Mouse (Mus musculus) adrenal gland, postnatal 36 days (tissue): ENCODE measurements around the gene Lrsam1. TPM values are rescaled to one million over a fixed set of nuclear protein-coding genes. Genes with fewer than 3 reads are reported as not detected.

Experiments used
- DNase-seq, 2 experiments: peaks; one replicate each; pipeline ENCODE4 v3.0.0; 2021; ENCODE audit warnings: mixed read lengths in 1 of 2
- total RNA-seq, 2 experiments: library from RNA; stranded (reverse); gene quantifications; 2 replicates each; pipeline ENCODE4 v1.2.3; 2021

The Lrsam1 gene
- total RNA-seq, 2 experiments from 2014 or later, result 18.4 to 27.1 TPM

DNA sequence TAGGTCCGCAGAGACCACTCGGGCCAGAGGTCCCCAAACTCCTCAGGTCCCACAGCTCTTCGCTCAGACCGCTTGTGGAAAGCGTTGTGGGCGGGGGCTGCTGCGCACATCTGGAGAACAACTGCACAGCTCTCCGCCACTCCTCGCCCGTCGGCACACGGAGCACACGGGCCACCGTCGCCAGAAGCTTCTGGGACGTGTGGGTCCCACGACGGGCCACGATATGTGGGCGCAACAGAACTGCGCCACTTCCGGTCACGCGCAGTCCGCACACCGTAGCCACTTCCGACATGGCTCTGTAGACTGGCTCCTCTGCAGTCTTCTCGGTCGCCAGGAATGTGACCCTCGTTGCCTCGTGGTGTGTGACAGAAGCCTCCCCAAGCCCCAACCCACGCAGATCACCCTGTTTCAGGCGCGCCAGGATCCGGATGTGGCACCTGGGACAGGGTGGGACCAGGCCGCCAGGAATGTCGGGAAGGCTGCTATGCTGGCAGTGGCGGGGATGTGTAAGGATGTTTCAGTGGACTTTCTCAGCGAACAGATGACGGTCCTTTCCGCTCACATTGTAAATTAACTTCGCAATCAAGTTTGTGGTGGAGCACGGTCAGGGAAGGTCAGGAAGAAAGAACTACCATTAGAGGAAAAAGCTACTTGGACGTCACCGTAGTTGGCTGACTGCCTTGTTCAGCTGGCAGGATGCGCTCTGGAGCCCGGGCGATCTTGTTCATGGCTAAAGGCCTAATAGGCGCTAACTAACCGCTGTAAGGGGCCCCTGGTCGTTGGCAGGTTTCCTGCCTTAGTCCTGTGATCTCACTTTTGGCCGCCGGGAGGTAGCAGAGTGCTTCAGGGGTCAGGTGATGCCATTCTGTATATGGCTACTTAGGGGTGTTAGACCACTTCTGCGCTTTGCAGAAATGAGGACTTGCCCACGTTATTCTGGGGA, 5.5 kb upstream of the Lrsam1 start:
- peak; percentile 91 for DNase-seq

GRCm38 (mm10) chr2:32966184-32966688, 4.8 kb upstream of the Lrsam1 start:
- no peak for DNase-seq

DNA sequence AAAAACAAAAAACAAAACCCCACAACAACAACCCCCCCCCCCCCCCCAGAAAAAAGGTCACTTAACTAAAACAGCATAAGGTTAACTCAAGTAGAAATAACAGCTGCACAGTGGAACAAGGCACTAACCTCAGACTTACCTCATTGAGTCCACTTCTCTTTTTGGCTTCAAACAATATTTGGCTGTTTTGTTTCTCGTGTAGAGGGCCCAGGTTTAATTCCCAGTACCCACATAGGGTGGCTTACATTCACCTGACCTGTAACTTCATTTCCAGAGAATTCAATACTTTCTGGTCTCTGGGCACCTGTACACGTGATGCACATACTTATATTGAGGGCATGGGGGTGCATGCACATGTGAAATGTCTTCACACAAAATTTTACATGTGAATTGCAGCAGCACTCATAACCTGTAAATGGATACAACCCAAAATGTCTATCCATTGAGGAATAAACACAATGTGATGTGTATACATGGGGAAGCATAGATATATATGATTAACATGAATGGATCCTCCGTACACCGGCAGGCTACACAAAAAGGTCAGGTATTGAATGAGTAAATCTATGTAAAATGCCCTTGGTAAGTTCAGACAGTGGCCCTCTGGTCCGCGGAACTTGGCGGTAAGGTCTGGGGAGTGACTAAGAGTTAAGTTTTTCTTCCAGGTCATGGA, 4.2 kb upstream of the Lrsam1 start:
- DNase-seq, result no peak

- DNase-seq, result no peak
Measured at GRCm38 (mm10) chr2:32964659-32965457, 3.4 kb upstream of the Lrsam1 start.

DNA sequence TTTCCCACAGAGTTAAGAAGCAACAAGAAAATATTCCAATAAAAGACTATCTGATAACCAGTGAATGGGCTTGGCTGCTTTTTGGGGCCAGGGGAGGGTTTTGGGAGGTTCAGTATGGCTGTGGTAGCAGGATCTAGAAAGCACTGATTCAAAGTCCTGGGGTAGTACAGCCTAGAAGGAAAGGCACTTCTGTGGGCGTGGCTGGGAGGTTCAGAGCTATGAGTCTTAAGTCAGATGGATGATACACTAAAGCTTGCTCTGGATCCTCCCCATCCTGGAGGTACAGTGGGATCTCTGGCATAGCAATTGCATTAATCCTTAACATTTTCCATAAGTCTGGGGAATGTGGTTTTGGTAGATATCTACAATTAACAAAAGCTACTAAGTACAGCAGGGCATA, 2.6 kb upstream of the Lrsam1 start:
- DNase-seq, result no peak

GRCm38 (mm10) chr2:32963544-32963943, 2.1 kb upstream of the Lrsam1 start:
- no peak for DNase-seq

GRCm38 (mm10) chr2:32962875-32963220, 1.4 kb upstream of the Lrsam1 start:
- DNase-seq, result no peak

DNA sequence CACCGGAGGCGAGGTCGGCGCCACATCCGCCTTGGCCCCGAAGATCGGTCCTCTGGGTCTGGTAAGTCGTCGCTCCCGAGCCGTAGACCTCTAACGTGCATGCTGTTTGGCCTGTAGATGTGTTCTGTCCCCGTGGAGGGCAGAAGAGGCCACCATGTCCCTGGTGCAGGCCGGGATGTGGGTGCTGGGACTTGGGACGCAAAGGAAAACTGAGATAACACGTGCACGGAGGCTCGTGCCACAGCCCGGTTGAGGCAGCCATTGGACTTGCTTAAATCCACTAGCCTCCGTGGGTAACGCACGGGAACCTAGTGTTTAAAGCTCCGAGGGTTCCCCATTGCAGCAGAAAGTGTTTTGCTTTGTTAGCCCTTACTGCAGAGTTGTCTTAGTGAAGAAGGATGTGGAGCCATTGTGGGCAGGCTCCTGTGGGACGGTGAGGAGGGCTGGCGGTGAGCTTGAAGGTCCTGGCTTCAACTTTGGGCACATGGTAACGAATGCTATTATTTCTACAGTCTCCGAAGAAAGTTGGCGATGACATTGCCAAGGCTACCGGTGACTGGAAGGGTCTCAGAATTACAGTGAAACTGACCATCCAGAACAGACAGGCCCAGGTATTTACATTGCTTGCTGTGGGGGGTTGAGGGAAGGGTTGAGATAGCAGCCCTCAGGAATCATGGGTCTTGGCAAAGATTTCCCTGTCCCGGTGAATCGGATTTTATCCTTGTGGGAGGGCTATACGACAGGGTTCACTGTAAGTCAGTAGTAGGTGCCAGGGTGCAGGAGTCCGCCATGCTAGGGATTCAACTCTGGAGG, 854 bp upstream of the Lrsam1 start:
- peak; percentile 38 to 48 for DNase-seq

GRCm38 (mm10) chr2:32960273-32960672, 1.1 kb downstream of the Lrsam1 start:
- DNase-seq, result no peak

GRCm38 (mm10) chr2:32957344-32957743, 4.1 kb downstream of the Lrsam1 start:
- DNase-seq, result no peak

- no peak for DNase-seq
Measured at GRCm38 (mm10) chr2:32954581-32954980, 6.8 kb downstream of the Lrsam1 start.

DNA sequence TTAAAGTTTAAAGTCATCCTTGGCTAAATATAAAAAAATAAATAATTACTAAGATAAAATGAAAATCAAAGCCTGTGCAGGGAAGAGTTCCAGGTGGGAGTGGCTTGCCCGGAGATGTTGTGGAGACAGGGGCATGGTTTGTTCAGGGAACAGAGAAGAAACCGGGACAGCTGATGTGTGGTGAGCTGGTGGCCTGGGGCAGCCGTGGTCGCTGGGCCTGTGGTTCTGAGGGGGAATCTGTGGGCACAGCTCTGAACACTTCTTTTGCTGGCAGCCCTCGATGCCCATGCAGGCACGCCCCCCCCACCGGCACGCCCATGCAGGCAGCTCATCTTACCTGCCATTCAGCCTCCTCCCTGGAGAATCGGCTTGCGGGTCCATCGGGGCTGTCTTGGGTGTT, 14.0 kb downstream of the Lrsam1 start:
- DNase-seq, result no peak

DNA sequence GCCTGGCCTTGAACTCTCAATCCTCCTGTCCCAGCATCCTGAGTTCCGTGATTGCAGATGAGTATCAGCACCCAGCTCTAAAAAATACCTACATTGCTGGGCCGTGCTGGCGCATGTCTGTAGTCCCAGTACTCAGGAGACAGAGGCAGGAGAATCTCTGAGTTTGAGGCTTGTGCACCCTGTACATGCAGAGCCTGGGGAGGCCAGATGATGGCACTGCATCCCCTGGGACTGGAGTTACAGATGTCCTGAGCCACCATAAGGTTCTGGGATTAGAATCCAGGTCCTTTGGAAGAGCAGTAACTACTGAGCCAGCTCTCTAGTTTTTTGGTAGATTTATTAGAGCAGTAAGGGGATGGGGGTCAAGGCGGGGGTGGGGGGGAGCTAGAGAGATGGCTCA, 20.9 kb downstream of the Lrsam1 start:
- no peak for DNase-seq

DNA sequence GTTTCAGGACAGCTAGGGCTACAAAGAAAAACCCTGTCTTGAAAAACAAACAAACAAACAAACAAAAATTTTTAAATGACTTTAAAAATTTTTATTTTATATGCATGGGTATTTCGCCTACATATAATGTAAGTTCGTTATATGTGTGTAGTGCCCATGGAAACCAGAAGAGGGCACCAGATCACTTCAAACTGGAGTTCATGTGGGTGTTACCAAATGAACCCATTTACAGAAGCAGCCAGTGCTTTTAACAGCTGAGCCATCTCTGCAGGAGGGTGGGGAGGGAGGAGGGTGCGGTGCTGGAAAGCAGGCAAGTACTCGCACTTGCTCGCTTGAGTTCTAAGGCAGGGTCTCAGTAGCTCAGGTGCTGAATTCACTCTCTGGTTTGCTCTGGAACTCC, 22.0 kb downstream of the Lrsam1 start:
- peak in 1 of 2 experiments; percentile 26 for DNase-seq

GRCm38 (mm10) chr2:32938741-32939140, 22.7 kb downstream of the Lrsam1 start:
- DNase-seq, result no peak

DNA sequence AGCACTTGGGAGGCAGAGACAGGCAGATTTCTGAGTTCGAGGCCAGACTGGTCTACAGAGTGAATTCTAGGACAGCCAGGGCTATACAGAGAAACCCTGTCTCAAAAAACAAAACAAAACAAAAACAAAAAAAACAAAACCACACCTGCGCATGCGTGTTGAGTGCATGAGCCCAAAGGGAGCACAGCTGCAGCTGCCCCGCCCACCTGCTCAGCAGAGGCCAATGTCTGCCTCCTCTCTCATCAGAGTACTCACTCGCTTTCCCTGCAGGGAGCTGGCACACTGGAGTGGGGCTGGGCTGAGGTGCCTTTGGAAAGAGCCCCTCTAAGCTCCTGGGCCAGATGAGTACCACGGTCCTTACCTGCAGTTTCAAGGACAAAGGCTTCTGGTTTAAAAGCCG, 29.7 kb downstream of the Lrsam1 start:
- DNase-seq, result no peak

DNA sequence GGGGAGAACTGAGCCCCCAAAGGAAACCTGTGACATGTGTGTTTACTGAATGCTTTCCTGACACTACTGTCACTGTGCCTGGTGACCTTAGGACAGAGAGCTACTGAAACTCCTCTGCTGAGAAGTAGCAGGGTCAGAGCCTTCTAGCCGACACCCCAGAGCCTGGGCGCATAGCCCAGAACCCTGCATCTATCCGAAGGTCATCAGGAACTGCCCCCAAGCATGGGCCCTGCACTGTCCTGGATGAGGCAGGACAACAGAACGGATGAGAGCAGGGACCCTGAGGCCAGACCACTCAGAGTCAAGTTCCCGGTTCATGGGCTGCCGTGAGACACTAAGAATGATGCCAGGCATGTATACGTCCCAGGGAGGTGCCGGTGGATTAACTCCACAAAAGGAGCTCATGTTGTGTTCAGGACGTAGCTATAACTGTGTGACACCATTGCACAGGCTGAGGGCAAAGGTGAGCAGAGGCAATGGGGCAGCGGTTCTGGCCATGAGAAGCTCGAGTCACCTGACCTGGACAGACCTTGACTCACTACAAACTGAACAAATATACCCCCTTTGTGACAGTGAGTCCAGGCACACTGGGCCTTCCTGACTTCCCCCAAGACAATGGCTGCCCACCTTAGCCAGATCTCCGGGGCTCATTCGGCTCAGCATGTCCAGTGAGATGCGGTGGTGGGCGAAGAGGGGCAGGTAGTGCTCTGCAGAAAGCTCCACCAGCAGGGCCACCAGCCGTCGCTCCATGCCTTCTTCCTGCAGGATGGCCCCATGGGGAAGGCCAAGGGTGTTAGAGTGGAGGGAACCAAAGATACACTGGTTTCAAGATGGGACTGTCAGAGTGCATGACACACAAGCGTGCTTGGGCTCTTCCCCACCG, 32.2 kb downstream of the Lrsam1 start:
- DNase-seq, result no peak

DNA sequence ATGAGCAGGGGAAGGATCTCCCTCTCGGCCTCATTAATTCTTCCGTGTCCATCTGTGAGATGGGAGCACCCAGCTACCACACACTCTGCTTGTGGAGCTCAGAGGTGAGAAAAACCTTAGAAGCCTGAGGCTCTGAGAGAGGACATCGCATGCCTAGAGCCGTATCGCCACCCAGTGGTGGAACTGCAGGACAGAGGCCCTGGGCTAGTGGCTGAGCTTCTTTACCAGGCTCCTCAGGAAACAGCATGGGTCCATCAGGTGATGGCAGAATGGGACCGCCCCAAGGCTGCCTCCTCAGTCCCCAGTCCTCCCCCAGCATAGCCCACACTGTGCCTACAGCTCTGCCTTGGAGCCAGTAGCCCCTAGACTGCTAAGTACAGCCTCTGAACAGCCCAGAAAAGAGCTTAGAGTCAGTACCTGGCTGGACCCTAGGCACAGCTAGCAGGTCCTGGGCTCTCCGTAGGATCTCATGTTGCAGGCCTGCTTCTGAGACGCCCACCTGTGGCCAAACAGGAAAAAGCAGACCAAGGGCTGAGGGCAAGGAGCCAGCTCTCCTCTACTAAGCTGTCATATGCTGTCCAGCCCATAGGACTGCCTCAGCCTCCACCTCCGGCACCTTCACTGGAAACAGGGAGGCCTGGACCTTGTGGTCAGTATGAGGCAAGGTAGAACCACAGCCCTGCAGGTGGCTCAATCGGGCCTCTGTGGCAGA, 33.0 kb downstream of the Lrsam1 start:
- peak; percentile 72 to 84 for DNase-seq

GRCm38 (mm10) chr2:32927624-32928234, 33.7 kb downstream of the Lrsam1 start:
- DNase-seq, result no peak
